Mouse (Mus musculus) CH12.LX (cell line): ENCODE results near the gene Sectm1a.

Experiments
- CTCF ChIP-seq, 2 experiments: IDR thresholded peaks in 1 of 2; conservative IDR thresholded peaks in 1 of 2; 2 replicates each; pipeline ENCODE4 v1.5.1; 2011 to 2012; ENCODE audit warnings: low read depth in 2 of 2, low read length in 2 of 2, improper control_type of control experiment in 1 of 2, inconsistent platforms in 1 of 2, mild to moderate bottlenecking in 1 of 2, moderate library complexity in 1 of 2
- ELF1 ChIP-seq: IDR thresholded peaks from 2 replicates; pipeline ENCODE4 v1.6.1; 2014; ENCODE audit warnings: low read depth, mild to moderate bottlenecking, inconsistent platforms, low read length, improper control_type of control experiment
- EP300 ChIP-seq: IDR thresholded peaks from 2 replicates; pipeline ENCODE4 v1.6.1; 2011; ENCODE audit warnings: low read length, improper control_type of control experiment
- GABPA ChIP-seq: IDR thresholded peaks from 2 replicates; pipeline ENCODE4 v1.6.1; 2012; ENCODE audit warnings: low read depth, low read length, improper control_type of control experiment, inconsistent platforms; ENCODE audit not compliant: insufficient replicate concordance
- HCFC1 ChIP-seq: IDR thresholded peaks from 2 replicates; pipeline ENCODE4 v1.6.1; 2012; ENCODE audit warnings: low read depth, mild to moderate bottlenecking, inconsistent platforms, low read length, improper control_type of control experiment
- JUN ChIP-seq: IDR thresholded peaks from 2 replicates; pipeline ENCODE4 v1.6.1; 2011; ENCODE audit warnings: low read depth, mild to moderate bottlenecking, low read length, improper control_type of control experiment, moderate library complexity; ENCODE audit not compliant: insufficient read depth
- MAX ChIP-seq: IDR thresholded peaks from 2 replicates; pipeline ENCODE4 v1.6.1; 2011; ENCODE audit warnings: low read length, improper control_type of control experiment
- NELFE ChIP-seq: IDR thresholded peaks from 2 replicates; pipeline ENCODE4 v1.6.1; 2011; ENCODE audit warnings: low read depth, low read length, improper control_type of control experiment
- POLR2A ChIP-seq: IDR thresholded peaks from 2 replicates; pipeline ENCODE4 v1.6.1; 2011; ENCODE audit warnings: low read depth, mild to moderate bottlenecking, improper control_type of control experiment, low read length
- POLR2AphosphoS2 ChIP-seq: IDR thresholded peaks from 2 replicates; pipeline ENCODE4 v1.6.1; 2011; ENCODE audit warnings: low read depth, low read length, improper control_type of control experiment
- RCOR1 ChIP-seq: conservative IDR thresholded peaks from 2 replicates; pipeline ENCODE4 v1.6.1; 2012; ENCODE audit warnings: low read depth, mild to moderate bottlenecking, inconsistent platforms, low read length, improper control_type of control experiment
- TCF12 ChIP-seq: IDR thresholded peaks from 2 replicates; pipeline ENCODE4 v1.6.1; 2014; ENCODE audit warnings: low read depth, mild to moderate bottlenecking, inconsistent platforms, low read length, improper control_type of control experiment
- USF1 ChIP-seq: IDR thresholded peaks from 2 replicates; pipeline ENCODE4 v1.6.1; 2014; ENCODE audit warnings: low read depth, mild to moderate bottlenecking, inconsistent platforms, low read length, improper control_type of control experiment

GRCm38 (mm10) chr11:121027259-121027658 is 53.8 kb downstream of the Sectm1a start:
- TF ChIP-seq CTCF (conservative IDR thresholded peaks at IDR 0.05 in 1 of 2, IDR thresholded peaks at IDR 0.05 in 1 of 2; ENCODE audit: low read depth in 2 of 2, low read length in 2 of 2) (no peak), EP300 (no peak), POLR2A (no peak), MAX (no peak), HCFC1 (no peak), RCOR1 (no peak), TCF12 (no peak), NELFE (no peak), USF1 (no peak), JUN (no peak), GABPA (no peak), ELF1 (no peak), POLR2AphosphoS2 (no peak)
